Mouse (Mus musculus) neural tube, embryonic 10.5 days (tissue): ENCODE data around the gene Epha10.

Experiments used
- DNase-seq: peaks from one replicate; pipeline ENCODE4 v3.0.0-alpha.2; 2017; ENCODE audit warnings: low spot score; ENCODE audit errors: extremely low spot score

The Epha10 gene

GRCm38 (mm10) chr4:124880599-124880998 lies at the start of gene Epha10:
Gene Epha10, plus strand, starts transcription at chr4:124880899.
- no peak for DNase-seq

GRCm38 (mm10) chr4:124832796-124833195 lies 47.9 kb upstream of the Epha10 start:
- no peak for DNase-seq

GRCm38 (mm10) chr4:124838035-124838700 lies 42.5 kb upstream of the Epha10 start:
- no peak for DNase-seq

GRCm38 (mm10) chr4:124840998-124841397 lies 39.7 kb upstream of the Epha10 start:
- no peak for DNase-seq

DNA sequence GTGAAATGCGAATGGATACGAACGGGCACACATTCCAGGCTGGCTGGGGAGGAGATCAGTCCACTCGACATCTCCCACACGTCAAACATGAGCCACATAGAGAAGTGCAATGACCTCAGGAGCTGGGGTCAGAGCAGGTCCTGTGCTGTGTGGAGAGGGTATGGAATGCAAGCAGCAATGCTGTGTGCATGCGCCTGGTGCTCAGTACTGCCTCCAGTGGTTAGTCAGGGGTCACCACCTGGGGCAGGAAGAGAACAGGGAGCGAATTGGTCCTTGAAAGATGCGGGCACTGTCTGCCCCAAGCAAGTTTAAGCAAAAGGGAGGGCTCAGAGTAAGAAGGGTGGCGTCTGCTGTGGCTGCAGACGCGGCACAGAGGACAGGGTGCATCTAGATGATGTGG lies 37.2 kb upstream of the Epha10 start:
- DNase-seq, result peak; percentile 35

DNA sequence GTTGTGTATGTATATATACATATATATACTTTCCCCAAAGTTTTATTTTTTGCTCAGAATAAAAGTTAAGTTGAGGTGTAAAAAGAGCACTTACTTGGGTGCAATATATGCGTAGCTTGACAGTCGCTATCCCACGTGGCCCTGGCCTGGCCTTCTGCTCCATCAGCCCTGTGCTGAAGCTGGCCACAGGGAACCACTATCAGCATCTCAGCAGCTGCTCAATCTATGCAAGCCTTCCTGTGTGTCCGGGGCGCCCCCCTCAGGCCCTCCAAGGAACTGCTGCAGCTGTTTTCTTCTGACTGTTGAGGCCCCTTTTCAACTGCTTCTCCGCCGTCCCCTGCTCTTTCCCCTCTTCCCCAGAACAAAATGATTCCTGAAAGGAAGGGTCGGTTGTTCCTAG lies 33.1 kb upstream of the Epha10 start:
- peak; percentile 86 for DNase-seq

GRCm38 (mm10) chr4:124849631-124850260 lies 31.0 kb upstream of the Epha10 start:
- DNase-seq, result peak; percentile 49

- DNase-seq, result peak; percentile 96
These were observed 30.3 kb upstream of the Epha10 start, which contains the start of gene Yrdc for GRCm38 (mm10) chr4:124850261-124850913. Gene Yrdc, plus strand, starts transcription at chr4:124850679.

GRCm38 (mm10) chr4:124850933-124851658 lies 29.6 kb upstream of the Epha10 start, which contains the start of gene 1110065P20Rik:
Gene 1110065P20Rik, minus strand, starts transcription at chr4:124851196.
- peak; percentile 56 for DNase-seq

DNA sequence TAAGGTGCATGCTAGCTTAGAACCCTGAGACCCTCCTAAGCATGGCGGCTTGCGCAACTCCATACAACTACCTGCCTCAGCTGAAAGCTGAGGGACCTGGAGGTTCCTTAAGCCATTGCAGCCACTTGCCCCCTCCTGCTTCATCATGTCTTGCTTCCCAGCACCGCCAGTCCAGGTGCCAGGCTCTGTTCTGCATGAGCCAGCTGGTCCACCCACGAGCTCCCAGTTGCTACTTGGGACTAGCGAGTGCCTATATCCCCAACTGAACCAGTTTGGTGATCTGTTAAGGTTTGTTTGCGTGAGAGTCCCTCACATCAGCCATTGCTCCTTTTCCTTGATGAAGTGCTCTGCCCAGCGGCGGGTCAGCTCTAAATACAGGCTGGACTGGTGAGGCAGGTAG lies 24.4 kb upstream of the Epha10 start:
- no peak for DNase-seq

GRCm38 (mm10) chr4:124858370-124858769 lies 22.3 kb upstream of the Epha10 start:
- DNase-seq, result no peak

GRCm38 (mm10) chr4:124860446-124860845 lies 20.3 kb upstream of the Epha10 start:
- DNase-seq, result peak; percentile 83

GRCm38 (mm10) chr4:124861283-124862188 lies 19.2 kb upstream of the Epha10 start, which contains the start of gene Maneal:
Gene Maneal, minus strand, starts transcription at chr4:124862171.
- peak; percentile 31 for DNase-seq

GRCm38 (mm10) chr4:124872719-124873118 lies 8.0 kb upstream of the Epha10 start:
- no peak for DNase-seq

DNA sequence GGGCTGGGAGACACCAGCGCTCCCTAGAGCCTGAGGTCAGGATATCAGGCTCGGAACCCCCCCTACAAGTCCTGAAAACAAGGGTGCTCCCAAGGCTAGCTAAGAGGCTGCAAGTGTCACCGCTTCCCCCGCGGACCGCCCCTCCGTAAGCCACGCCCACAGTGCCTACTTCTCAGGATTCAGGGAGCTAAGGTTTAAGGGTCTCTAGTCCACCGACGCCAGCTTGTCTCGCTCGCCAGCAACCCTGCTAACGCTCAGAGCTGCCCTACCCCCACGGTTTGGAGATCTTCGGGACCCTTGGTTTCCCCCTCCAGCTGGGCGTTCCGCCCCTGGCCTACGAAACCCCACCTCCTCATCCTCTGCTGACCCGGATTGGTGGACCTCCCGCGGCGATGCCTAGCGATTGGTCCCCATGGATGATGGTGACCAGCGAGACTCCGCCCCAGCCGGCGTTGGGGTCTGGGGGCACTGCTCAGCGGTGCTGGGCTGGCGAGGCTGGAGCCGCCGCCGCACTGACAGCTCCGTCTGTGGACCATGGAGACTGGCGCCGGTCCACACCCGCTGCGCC lies 726 bp downstream of the Epha10 start:
- peak; percentile 88 for DNase-seq

DNA sequence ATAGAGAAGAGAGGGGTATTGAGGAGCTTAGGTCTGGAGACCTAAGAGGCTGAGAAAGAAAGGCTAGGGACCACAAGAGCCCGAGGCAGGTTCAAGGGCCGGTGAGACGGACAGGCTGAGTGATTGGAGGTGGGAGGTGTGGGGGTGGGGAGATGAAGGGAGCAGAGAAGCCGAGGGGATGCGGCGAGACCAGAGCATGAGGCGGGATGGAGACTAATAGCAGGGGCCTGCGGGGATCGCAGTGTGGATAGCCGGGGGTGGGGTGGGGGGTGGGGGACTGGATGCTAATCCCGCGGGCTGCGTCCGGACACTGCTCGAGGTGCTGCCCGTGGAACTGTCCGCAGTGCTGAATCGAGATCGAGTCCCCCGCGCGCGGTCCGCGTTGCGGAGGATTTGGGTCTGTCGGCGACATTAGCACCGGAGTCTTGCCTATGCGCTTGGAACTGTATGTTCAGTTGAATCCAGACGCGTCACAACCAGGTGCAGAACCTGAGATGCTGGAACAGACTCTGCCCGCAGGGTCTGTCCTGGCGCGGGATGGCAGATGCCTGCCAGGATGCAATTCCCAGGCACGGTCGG lies 1.5 kb downstream of the Epha10 start:
- peak; percentile 58 for DNase-seq

GRCm38 (mm10) chr4:124888702-124889101 lies 8.0 kb downstream of the Epha10 start:
- DNase-seq, result no peak

- DNase-seq, result no peak
These were observed 9.2 kb downstream of the Epha10 start for GRCm38 (mm10) chr4:124889935-124890334.

GRCm38 (mm10) chr4:124890831-124891230 lies 10.1 kb downstream of the Epha10 start:
- no peak for DNase-seq

GRCm38 (mm10) chr4:124893769-124894168 lies 13.1 kb downstream of the Epha10 start:
- DNase-seq, result no peak
